8 mouse cellular contexts compared by ENCODE assay signal in the genomic region with DNA sequence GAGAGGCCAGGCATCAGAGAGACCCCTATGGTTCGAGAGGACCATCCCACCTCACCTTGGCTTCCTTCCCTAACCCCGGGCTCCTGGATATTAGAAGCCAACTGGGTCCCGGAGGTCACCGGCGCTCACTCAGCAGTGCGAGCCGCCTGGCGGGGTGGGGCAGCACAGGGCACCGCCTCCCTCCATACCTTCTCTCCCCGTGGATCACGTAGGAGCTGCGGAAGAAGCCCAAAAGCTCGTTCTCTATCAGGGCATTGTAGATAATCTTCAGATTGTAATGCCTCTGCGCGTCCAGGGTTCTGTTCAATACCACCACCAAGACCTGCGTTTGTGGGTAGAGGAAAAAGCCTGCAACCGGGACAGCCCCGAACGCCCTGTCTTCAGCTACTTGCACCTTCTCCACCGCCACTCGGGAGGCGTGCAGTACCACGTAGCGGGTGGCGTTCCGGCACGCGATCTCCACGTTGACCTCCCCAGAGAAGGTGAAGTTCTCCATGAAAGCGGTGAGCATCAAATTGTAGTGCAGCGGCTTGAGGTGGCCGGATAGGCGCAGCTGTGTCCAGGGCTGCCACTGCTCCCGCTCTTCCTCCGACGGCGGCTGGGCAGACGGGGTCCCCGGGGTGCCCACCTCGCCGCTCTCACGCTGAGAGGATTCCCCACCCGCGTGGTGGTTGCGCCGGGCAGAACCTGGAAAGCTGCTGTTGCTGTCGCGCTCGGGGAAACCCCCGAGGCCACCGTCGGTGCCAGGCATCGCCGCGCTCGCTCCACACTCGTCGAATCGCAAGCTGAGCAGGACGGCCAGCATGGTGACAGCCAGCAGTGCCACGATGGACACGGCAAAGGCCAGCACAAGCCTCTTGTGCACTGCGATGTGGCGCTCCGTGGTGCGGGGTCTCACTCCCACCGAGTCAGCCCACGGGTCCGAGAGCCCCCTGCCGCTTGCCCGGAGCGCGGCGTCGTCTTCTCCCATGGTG. TPM values are rescaled to one million over a fixed set of nuclear protein-coding genes. Genes with fewer than 3 reads are reported as not detected.
DNase-seq lines count a peak whose midpoint lies in the region; ATAC-seq and TF ChIP-seq lines count a peak whose summit lies in the region.

No protein-coding gene starts in this region.

- H3K4me1 ChIP-seq in heart, adult 2 months (ENCODE audit: control insufficient read depth, insufficient read depth, low read length): no peaks in the 10 kb centered on the region
- peaks cover 20% of the 10 kb centered on the region for H3K4me1 ChIP-seq in E14TG2a.4 (replicated peaks; ENCODE audit: low read depth, low read length)
- H3K4me1 ChIP-seq in hindbrain, embryonic 16.5 days (ENCODE audit: control insufficient read depth, insufficient read depth, low read depth, low read length): no peaks in the 10 kb centered on the region

- no peak for TF ChIP-seq EP300 in heart, adult 2 months (IDR thresholded peaks at IDR 0.05; ENCODE audit: insufficient read depth, low read depth, low read length)

- no peaks in the 10 kb centered on the region for H3K79me2 ChIP-seq in heart, adult 2 months (replicated peaks; ENCODE audit: control insufficient read depth, insufficient read depth, low read length)

- TF ChIP-seq POLR2A in heart, adult 2 months (IDR thresholded peaks at IDR 0.05; ENCODE audit: insufficient read depth, low read depth, low read length): no peak

- H3K9ac ChIP-seq in heart, adult 2 months (ENCODE audit: low read depth, low read length): no peak overlapping the region
- peak overlapping the region; percentile 77 for H3K9ac ChIP-seq in hindbrain, embryonic 16.5 days (ENCODE audit: low read depth, low read length)

- 7% methylated on average over 75 of the region's 75 CpGs for WGBS in heart, adult 2 months
- 4% methylated on average over 74 of the region's 75 CpGs for WGBS in hindbrain, embryonic 16.5 days

- no peaks in the 10 kb centered on the region for H3K36me3 ChIP-seq in heart, adult 2 months (ENCODE audit: control insufficient read depth, insufficient read depth, low read length)
- no peaks in the 10 kb centered on the region for H3K36me3 ChIP-seq in E14TG2a.4 (ENCODE audit: insufficient read depth, low read length)
- no peaks in the 10 kb centered on the region for H3K36me3 ChIP-seq in hindbrain, embryonic 16.5 days (ENCODE audit: control insufficient read depth, insufficient read depth, low read length)

- H3K4me3 ChIP-seq in heart, adult 2 months: no peak overlapping the region
- peak overlapping the region; percentile 74 for H3K4me3 ChIP-seq in E14TG2a.4 (replicated peaks; ENCODE audit: low read length)
- H3K4me3 ChIP-seq in hindbrain, embryonic 16.5 days (ENCODE audit: low read length): peak overlapping the region; percentile 83

- H3K27ac ChIP-seq in heart, adult 2 months: no peak overlapping the region
- peak overlapping the region; percentile 48; the same call in 1 of the 2 replicates for H3K27ac ChIP-seq in hindbrain, embryonic 16.5 days (ENCODE audit: low read depth, low read length)

- peaks cover 8% of the 10 kb centered on the region for H3K27me3 ChIP-seq in heart, adult 2 months (ENCODE audit: control insufficient read depth, insufficient read depth, low read length)
- peaks cover 61% of the 10 kb centered on the region for H3K27me3 ChIP-seq in E14TG2a.4 (ENCODE audit: insufficient read depth, low read length)
- H3K27me3 ChIP-seq in hindbrain, embryonic 16.5 days (replicated peaks; ENCODE audit: control insufficient read depth, insufficient read depth, low read length): peaks cover 2% of the 10 kb centered on the region

- no peaks in the 10 kb centered on the region for H3K9me3 ChIP-seq in E14TG2a.4 (ENCODE audit: low read length)
- H3K9me3 ChIP-seq in hindbrain, embryonic 16.5 days (ENCODE audit: control insufficient read depth, low read length): no peaks in the 10 kb centered on the region

- TF ChIP-seq CTCF in heart, adult 2 months (IDR thresholded peaks at IDR 0.05): no peak
- no peak for TF ChIP-seq CTCF in E14TG2a.4 (conservative IDR thresholded peaks at IDR 0.05; ENCODE audit: low read length)

- peak overlapping the region; percentile 79 for H3K4me2 ChIP-seq in hindbrain, embryonic 16.5 days (ENCODE audit: low read length)

- DNase-seq in heart, adult 11 months: peak; percentile 85
- no peak for DNase-seq in heart, adult 2 months
- DNase-seq in embryo, embryonic 10 days (ENCODE audit: low spot score): peak; percentile 26
- peak; percentile 48 for DNase-seq in neural tube, embryonic 10.5 days (ENCODE audit: extremely low spot score, low spot score)
- DNase-seq in natural killer cell, adult 2 months (ENCODE audit: low spot score in 2 of 2): no peak

- ATAC-seq in hindbrain, embryonic 16.5 days: peak; percentile 55
- ATAC-seq in activated CD4-positive, CD25-positive, alpha-beta regulatory T cell, adult 4 months: no peak

- intact Hi-C loops in heart, adult 2 months (cut with DNase I): no loop called here

RNA-seq across cellular contexts. Expression of a gene that starts 1.5 kb away (rescaled TPM):
- total RNA-seq in heart, adult 2 months (2021): under 1 TPM; 0.18 to 0.27 TPM
- polyA plus RNA-seq in heart, adult 2 months (2012; rRNA removed): 0.38 and 0.39 TPM in 2 replicates
- polyA plus RNA-seq in hindbrain, embryonic 16.5 days (2015; fragmentation: Nextera tagmentation; extraction: Ambion mirVana): 8.0 and 8.4 TPM in 2 replicates
- not detected for polyA plus RNA-seq in activated CD4-positive, CD25-positive, alpha-beta regulatory T cell, adult 4 months (2017; shearing (Covaris generic))

Comparison
In these comparisons a context has a peak if more than half of its experiments do, and no peak if none do; other contexts are left out.
1. DNase-seq: peak in heart, adult 11 months (single experiment), embryo, embryonic 10 days (single experiment) and neural tube, embryonic 10.5 days (single experiment); none in heart, adult 2 months (0 of 2) and natural killer cell, adult 2 months (0 of 2).